Mouse (Mus musculus) forebrain, embryonic 11.5 days (tissue): ENCODE data around the gene Ech1. TPM values are rescaled to one million over a fixed set of nuclear protein-coding genes. Genes with fewer than 3 reads are reported as not detected.

ENCODE experiments used
- ATAC-seq: fragments of 200-750 bp; cut with Nextera tagmentation; replicated peaks from 2 replicates; pipeline ENCODE4 v1.8.0; 2017; ENCODE audit warnings: moderate TSS enrichment; ENCODE audit not compliant: low FRiP score
- DNase-seq: peaks from one replicate; pipeline ENCODE4 v3.0.0-alpha.2; 2017; ENCODE audit warnings: low spot score
- H3K27ac ChIP-seq: fragments of 300-500 bp; sonication (generic); 2 replicates; pipeline ENCODE4 v1.5.1; 2014; ENCODE audit warnings: low read depth, low read length
- H3K27me3 ChIP-seq: fragments of 300-500 bp; sonication (generic); 2 replicates; pipeline ENCODE4 v1.6.1; 2014; ENCODE audit warnings: mild to moderate bottlenecking, low read length, mixed read lengths; ENCODE audit not compliant: control insufficient read depth, insufficient read depth
- H3K36me3 ChIP-seq: fragments of 300-500 bp; sonication (generic); 2 replicates; pipeline ENCODE4 v1.6.1; 2014; ENCODE audit warnings: mild to moderate bottlenecking, low read length, moderate library complexity, mixed read lengths; ENCODE audit not compliant: control insufficient read depth, insufficient read depth
- H3K4me1 ChIP-seq: fragments of 300-500 bp; sonication (generic); replicated peaks from 2 replicates; pipeline ENCODE4 v1.6.1; 2014; ENCODE audit warnings: low read length, mixed read lengths; ENCODE audit not compliant: control insufficient read depth, insufficient read depth
- H3K4me2 ChIP-seq: fragments of 300-500 bp; sonication (generic); 2 replicates; pipeline ENCODE4 v1.6.1; 2014; ENCODE audit warnings: low read depth, mild to moderate bottlenecking, low read length, moderate library complexity, mixed read lengths; ENCODE audit not compliant: severe bottlenecking
- H3K4me3 ChIP-seq: fragments of 300-500 bp; sonication (generic); 2 replicates; pipeline ENCODE4 v1.5.1; 2014; ENCODE audit warnings: low read depth, low read length
- H3K9ac ChIP-seq: fragments of 300-500 bp; sonication (generic); 2 replicates; pipeline ENCODE4 v1.6.1; 2014; ENCODE audit warnings: low read length
- H3K9me3 ChIP-seq: fragments of 300-500 bp; sonication (generic); 2 replicates; pipeline ENCODE4 v1.6.1; 2016; ENCODE audit warnings: low read length, mixed read lengths; ENCODE audit not compliant: control insufficient read depth
- WGBS: fragments of 180-500 bp; shearing (Covaris S2); extraction: QIAGEN DNeasy Blood & Tissue Kit; methylation state at CpG from one replicate; pipeline ENCODE4 v1.1.7; 2014; 5-methylcytosine and 5-hydroxymethylcytosine counted together
- polyA plus RNA-seq: library from polyadenylated mRNA; unstranded; fragments of >200 nt; fragmentation: Nextera tagmentation; extraction: Ambion mirVana; gene quantifications from 2 replicates; pipeline ENCODE4 v1.2.1, GENCODE M21; 2014

Ech1 gene
- polyA plus RNA-seq, 1 experiment from 2014 or later = 74.0 TPM

- H3K27ac ChIP-seq = no peak overlapping the region
- H3K9me3 ChIP-seq = no peaks in the 10 kb centered on the region; the same call in 1 of the 2 replicates
- H3K4me2 ChIP-seq = no peak overlapping the region
- DNase-seq (no peak), ATAC-seq (no peak)
- H3K4me1 ChIP-seq = no peaks in the 10 kb centered on the region
- H3K27me3 ChIP-seq = no peaks in the 10 kb centered on the region
- WGBS = 39% methylated on average over 1 of the region's 1 CpGs
- no peak overlapping the region for H3K9ac ChIP-seq
- H3K4me3 ChIP-seq = no peak overlapping the region
- H3K36me3 ChIP-seq = no peaks in the 10 kb centered on the region
Observed at GRCm38 (mm10) chr7:28849700-28850236, 24.8 kb downstream of the Ech1 start.

- H3K4me1 ChIP-seq = no peaks in the 10 kb centered on the region
- 84% methylated on average over 4 of the region's 4 CpGs for WGBS
- ATAC-seq (no peak), DNase-seq (no peak)
- H3K27me3 ChIP-seq = no peaks in the 10 kb centered on the region
- no peak overlapping the region for H3K9ac ChIP-seq
- H3K9me3 ChIP-seq = no peaks in the 10 kb centered on the region; the same call in 1 of the 2 replicates
- H3K4me3 ChIP-seq = no peak overlapping the region
- no peak overlapping the region for H3K27ac ChIP-seq
- H3K36me3 ChIP-seq = no peaks in the 10 kb centered on the region
- no peak overlapping the region for H3K4me2 ChIP-seq
Observed at GRCm38 (mm10) chr7:28850642-28851041, 25.6 kb downstream of the Ech1 start.

GRCm38 (mm10) chr7:28859953-28860352 lies 34.9 kb downstream of the Ech1 start:
- DNase-seq (no peak), ATAC-seq (no peak)
- Histone ChIP-seq H3K27me3 (no peaks in the 10 kb centered on the region), H3K36me3 (no peaks in the 10 kb centered on the region), H3K27ac (no peak overlapping the region), H3K4me3 (no peak overlapping the region), H3K4me2 (no peak overlapping the region), H3K9ac (no peak overlapping the region), H3K4me1 (peaks cover 5% of the 10 kb centered on the region), H3K9me3 (no peaks in the 10 kb centered on the region; the same call in 1 of the 2 replicates)
- 86% methylated on average over 2 of the region's 2 CpGs for WGBS

- H3K9me3 ChIP-seq = no peaks in the 10 kb centered on the region; the same call in 1 of the 2 replicates
- no peaks in the 10 kb centered on the region for H3K36me3 ChIP-seq
- no peak overlapping the region for H3K9ac ChIP-seq
- DNase-seq = no peak
- no peak overlapping the region for H3K4me3 ChIP-seq
- peaks cover 5% of the 10 kb centered on the region for H3K4me1 ChIP-seq
- no peak for ATAC-seq
- H3K27me3 ChIP-seq = no peaks in the 10 kb centered on the region
- no peak overlapping the region for H3K27ac ChIP-seq
- H3K4me2 ChIP-seq = no peak overlapping the region
- WGBS = 84% methylated on average over 6 of the region's 6 CpGs
Observed at GRCm38 (mm10) chr7:28860898-28861297, 35.9 kb downstream of the Ech1 start.

GRCm38 (mm10) chr7:28862817-28863499 lies 37.9 kb downstream of the Ech1 start:
- DNase-seq = no peak
- H3K27ac ChIP-seq = no peak overlapping the region
- no peak for ATAC-seq
- H3K9me3 ChIP-seq = no peaks in the 10 kb centered on the region; the same call in 1 of the 2 replicates
- H3K27me3 ChIP-seq = no peaks in the 10 kb centered on the region
- no peak overlapping the region for H3K9ac ChIP-seq
- 87% methylated on average over 15 of the region's 15 CpGs for WGBS
- H3K4me1 ChIP-seq = peaks cover 5% of the 10 kb centered on the region
- no peak overlapping the region for H3K4me3 ChIP-seq
- H3K36me3 ChIP-seq = no peaks in the 10 kb centered on the region
- H3K4me2 ChIP-seq = no peak overlapping the region

GRCm38 (mm10) chr7:28863540-28863939 lies 38.5 kb downstream of the Ech1 start, which contains the start of gene Lgals7:
Lgals7 (plus strand) TSS chr7:28863853.
- DNase-seq (no peak), ATAC-seq (no peak)
- no peak within 1 kb of the TSS for H3K4me3 ChIP-seq
- no peak within 1 kb of the TSS for H3K9ac ChIP-seq
- H3K4me1 ChIP-seq = peaks cover 5% of the 10 kb centered on the region
- H3K4me2 ChIP-seq = no peak within 1 kb of the TSS
- no peaks in the 10 kb centered on the region for H3K27me3 ChIP-seq
- H3K36me3 ChIP-seq = no peaks in the 10 kb centered on the region
- no peaks in the 10 kb centered on the region; the same call in 1 of the 2 replicates for H3K9me3 ChIP-seq
- 85% methylated on average over 6 of the region's 6 CpGs for WGBS
- no peak within 1 kb of the TSS for H3K27ac ChIP-seq

GRCm38 (mm10) chr7:28864288-28864750 lies 39.3 kb downstream of the Ech1 start:
- H3K27ac ChIP-seq = no peak overlapping the region
- H3K4me1 ChIP-seq = peaks cover 5% of the 10 kb centered on the region
- H3K36me3 ChIP-seq = no peaks in the 10 kb centered on the region
- no peaks in the 10 kb centered on the region for H3K27me3 ChIP-seq
- H3K9me3 ChIP-seq = no peaks in the 10 kb centered on the region
- DNase-seq = no peak
- H3K4me3 ChIP-seq = no peak overlapping the region
- no peak for ATAC-seq
- no peak overlapping the region for H3K4me2 ChIP-seq
- no peak overlapping the region for H3K9ac ChIP-seq
- WGBS = 47% methylated on average over 9 of the region's 9 CpGs

- no peaks in the 10 kb centered on the region for H3K27me3 ChIP-seq
- peak; percentile 15; the same call in 1 of the 2 replicates for ATAC-seq
- WGBS = 48% methylated on average over 33 of the region's 33 CpGs
- H3K4me1 ChIP-seq = peaks cover 5% of the 10 kb centered on the region
- no peak overlapping the region for H3K4me3 ChIP-seq
- H3K9me3 ChIP-seq = no peaks in the 10 kb centered on the region
- DNase-seq = peak; percentile 84
- peak overlapping the region; percentile 34; the same call in 1 of the 2 replicates for H3K4me2 ChIP-seq
- no peak overlapping the region for H3K27ac ChIP-seq
- no peaks in the 10 kb centered on the region for H3K36me3 ChIP-seq
- H3K9ac ChIP-seq = no peak overlapping the region
Observed at GRCm38 (mm10) chr7:28865481-28866300, 40.7 kb downstream of the Ech1 start.
